Mouse (Mus musculus) forebrain, embryonic 16.5 days (tissue): ENCODE data around the gene Jsrp1. TPM values are rescaled to one million over a fixed set of nuclear protein-coding genes. Genes with fewer than 3 reads are reported as not detected.

Experiments
- ATAC-seq: fragments of 200-750 bp; cut with Nextera tagmentation; 2 replicates; pipeline ENCODE4 v1.8.0; 2017; ENCODE audit warnings: mild to moderate bottlenecking, moderate library complexity
- H3K27ac ChIP-seq: fragments of 300-500 bp; sonication (generic); 2 replicates; pipeline ENCODE4 v1.5.1; 2014; ENCODE audit warnings: low read length, control low read depth
- H3K27me3 ChIP-seq: fragments of 300-500 bp; sonication (generic); replicated peaks from 2 replicates; pipeline ENCODE4 v1.6.1; 2014; ENCODE audit warnings: low read length; ENCODE audit not compliant: control insufficient read depth, insufficient read depth
- H3K36me3 ChIP-seq: fragments of 300-500 bp; sonication (generic); 2 replicates; pipeline ENCODE4 v1.6.1; 2014; ENCODE audit not compliant: control insufficient read depth, insufficient read depth
- H3K4me1 ChIP-seq: fragments of 300-500 bp; sonication (generic); replicated peaks from 2 replicates; pipeline ENCODE4 v1.6.1; 2014; ENCODE audit warnings: low read length; ENCODE audit not compliant: control insufficient read depth, insufficient read depth
- H3K4me2 ChIP-seq: fragments of 300-500 bp; sonication (generic); 2 replicates; pipeline ENCODE4 v1.6.1; 2014; ENCODE audit warnings: mild to moderate bottlenecking, low read length, control low read depth
- H3K4me3 ChIP-seq: fragments of 300-500 bp; sonication (generic); replicated peaks from 2 replicates; pipeline ENCODE4 v1.5.1; 2014; ENCODE audit warnings: mild to moderate bottlenecking, low read length, control low read depth
- H3K9ac ChIP-seq: fragments of 300-500 bp; sonication (generic); replicated peaks from 2 replicates; pipeline ENCODE4 v1.6.1; 2014; ENCODE audit warnings: low read depth, low read length, control low read depth
- H3K9me3 ChIP-seq: fragments of 300-500 bp; sonication (generic); 2 replicates; pipeline ENCODE4 v1.6.1; 2016; ENCODE audit warnings: low read length; ENCODE audit not compliant: control insufficient read depth
- WGBS: fragments of 180-500 bp; shearing (Covaris S2); extraction: QIAGEN DNeasy Blood & Tissue Kit; methylation state at CpG from one replicate; pipeline ENCODE4 v1.1.7; 2014; 5-methylcytosine and 5-hydroxymethylcytosine counted together
- polyA plus RNA-seq: library from polyadenylated mRNA; unstranded; fragments of >200 nt; fragmentation: Nextera tagmentation; extraction: Ambion mirVana; gene quantifications from 2 replicates; pipeline ENCODE4 v1.2.1, GENCODE M21; 2015

The Jsrp1 gene
- polyA plus RNA-seq, 1 experiment from 2014 or later: not detected

- no peak overlapping the region for H3K4me2 ChIP-seq
- peaks cover 18% of the 10 kb centered on the region for H3K27me3 ChIP-seq
- no peak for ATAC-seq
- H3K36me3 ChIP-seq: peaks cover 16% of the 10 kb centered on the region
- H3K4me3 ChIP-seq: no peak overlapping the region
- 12% methylated on average over 10 of the region's 10 CpGs for WGBS
- no peak overlapping the region for H3K27ac ChIP-seq
- no peak overlapping the region for H3K9ac ChIP-seq
- H3K9me3 ChIP-seq: no peaks in the 10 kb centered on the region
- H3K4me1 ChIP-seq: peaks cover 11% of the 10 kb centered on the region
Observed at GRCm38 (mm10) chr10:80848571-80848970, 35.3 kb upstream of the Jsrp1 start.

- Histone ChIP-seq H3K27me3 (peaks cover 26% of the 10 kb centered on the region), H3K9me3 (no peaks in the 10 kb centered on the region), H3K36me3 (no peaks in the 10 kb centered on the region), H3K9ac (no peak overlapping the region), H3K4me1 (peaks cover 16% of the 10 kb centered on the region), H3K4me2 (no peak overlapping the region), H3K27ac (no peak overlapping the region), H3K4me3 (no peak overlapping the region)
- 81% methylated on average over 12 of the region's 12 CpGs for WGBS
- ATAC-seq: no peak
Observed at GRCm38 (mm10) chr10:80845732-80846131, 32.4 kb upstream of the Jsrp1 start.

- peaks cover 16% of the 10 kb centered on the region for H3K4me1 ChIP-seq
- no peak overlapping the region for H3K27ac ChIP-seq
- no peak overlapping the region for H3K9ac ChIP-seq
- H3K4me2 ChIP-seq: no peak overlapping the region
- peaks cover 26% of the 10 kb centered on the region for H3K27me3 ChIP-seq
- no peaks in the 10 kb centered on the region for H3K36me3 ChIP-seq
- H3K4me3 ChIP-seq: no peak overlapping the region
- 54% methylated on average over 8 of the region's 8 CpGs for WGBS
- no peak for ATAC-seq
- H3K9me3 ChIP-seq: no peaks in the 10 kb centered on the region
Observed at GRCm38 (mm10) chr10:80845055-80845693, 31.9 kb upstream of the Jsrp1 start.

- Histone ChIP-seq H3K4me2 (peak within 1 kb of the TSS; percentile 79), H3K4me3 (peak within 1 kb of the TSS; percentile 59), H3K27ac (no peak within 1 kb of the TSS), H3K4me1 (peaks cover 16% of the 10 kb centered on the region), H3K36me3 (no peaks in the 10 kb centered on the region), H3K27me3 (peaks cover 26% of the 10 kb centered on the region), H3K9ac (peak within 1 kb of the TSS; percentile 71), H3K9me3 (no peaks in the 10 kb centered on the region)
- 3% methylated on average over 51 of the region's 51 CpGs for WGBS
- peak; percentile 51 for ATAC-seq
Observed at GRCm38 (mm10) chr10:80843931-80844547, 30.7 kb upstream of the Jsrp1 start, which contains the start of gene Lingo3. Lingo3 (minus strand) TSS chr10:80844039.

- H3K36me3 ChIP-seq: no peaks in the 10 kb centered on the region
- H3K9ac ChIP-seq: peak overlapping the region; percentile 71
- ATAC-seq: peak; percentile 49
- peak overlapping the region; percentile 79 for H3K4me2 ChIP-seq
- WGBS: 10% methylated on average over 29 of the region's 32 CpGs
- peaks cover 16% of the 10 kb centered on the region for H3K4me1 ChIP-seq
- H3K27me3 ChIP-seq: peaks cover 26% of the 10 kb centered on the region
- peak overlapping the region; percentile 59 for H3K4me3 ChIP-seq
- no peaks in the 10 kb centered on the region for H3K9me3 ChIP-seq
- no peak overlapping the region for H3K27ac ChIP-seq
Observed at GRCm38 (mm10) chr10:80843087-80843930, 30.0 kb upstream of the Jsrp1 start.

GRCm38 (mm10) chr10:80842334-80842733 lies 29.0 kb upstream of the Jsrp1 start:
- no peak overlapping the region for H3K9ac ChIP-seq
- no peak overlapping the region for H3K4me2 ChIP-seq
- H3K27me3 ChIP-seq: peaks cover 26% of the 10 kb centered on the region
- peaks cover 16% of the 10 kb centered on the region for H3K4me1 ChIP-seq
- no peak for ATAC-seq
- 83% methylated on average over 15 of the region's 15 CpGs for WGBS
- H3K36me3 ChIP-seq: no peaks in the 10 kb centered on the region
- H3K27ac ChIP-seq: no peak overlapping the region
- H3K9me3 ChIP-seq: no peaks in the 10 kb centered on the region
- no peak overlapping the region for H3K4me3 ChIP-seq

- no peak overlapping the region for H3K27ac ChIP-seq
- no peak overlapping the region for H3K4me2 ChIP-seq
- no peaks in the 10 kb centered on the region for H3K9me3 ChIP-seq
- H3K9ac ChIP-seq: no peak overlapping the region
- no peak overlapping the region for H3K4me3 ChIP-seq
- 57% methylated on average over 2 of the region's 2 CpGs for WGBS
- H3K36me3 ChIP-seq: no peaks in the 10 kb centered on the region
- peaks cover 26% of the 10 kb centered on the region for H3K27me3 ChIP-seq
- no peak for ATAC-seq
- H3K4me1 ChIP-seq: peaks cover 16% of the 10 kb centered on the region
Observed at GRCm38 (mm10) chr10:80841685-80842084, 28.4 kb upstream of the Jsrp1 start.

GRCm38 (mm10) chr10:80839848-80840247 lies 26.6 kb upstream of the Jsrp1 start:
- no peaks in the 10 kb centered on the region for H3K36me3 ChIP-seq
- no peak overlapping the region for H3K9ac ChIP-seq
- H3K27ac ChIP-seq: no peak overlapping the region
- no peak overlapping the region for H3K4me3 ChIP-seq
- H3K9me3 ChIP-seq: no peaks in the 10 kb centered on the region
- no peak overlapping the region for H3K4me2 ChIP-seq
- ATAC-seq: no peak
- WGBS: 53% methylated on average over 6 of the region's 6 CpGs
- H3K27me3 ChIP-seq: peaks cover 21% of the 10 kb centered on the region
- H3K4me1 ChIP-seq: peaks cover 14% of the 10 kb centered on the region

- no peak overlapping the region for H3K9ac ChIP-seq
- ATAC-seq: no peak
- H3K9me3 ChIP-seq: no peaks in the 10 kb centered on the region
Observed at GRCm38 (mm10) chr10:80838346-80838912, 25.1 kb upstream of the Jsrp1 start.

More at GRCm38 (mm10) chr10:80838346-80838912, 25.1 kb upstream of the Jsrp1 start:
- Histone ChIP-seq H3K27me3 (peaks cover 7% of the 10 kb centered on the region), H3K4me1 (peaks cover 4% of the 10 kb centered on the region), H3K36me3 (no peaks in the 10 kb centered on the region), H3K27ac (no peak overlapping the region), H3K4me2 (no peak overlapping the region), H3K4me3 (no peak overlapping the region)
- WGBS: 68% methylated on average over 2 of the region's 2 CpGs
